Mouse (Mus musculus) olfactory bulb, adult 2 months (tissue): ENCODE results near the gene Tmprss4.

ENCODE experiments used
- CTCF ChIP-seq: fragments of 200-500 bp; IDR thresholded peaks from 2 replicates; pipeline ENCODE4 v1.5.1; 2012; ENCODE audit warnings: low read depth, mild to moderate bottlenecking, low read length, moderate library complexity; ENCODE audit not compliant: insufficient read depth
- POLR2A ChIP-seq: fragments of 200-500 bp; IDR thresholded peaks from 2 replicates; pipeline ENCODE4 v1.6.1; 2012; ENCODE audit warnings: mild to moderate bottlenecking, low read depth, low read length, moderate library complexity; ENCODE audit not compliant: insufficient read depth

DNA sequence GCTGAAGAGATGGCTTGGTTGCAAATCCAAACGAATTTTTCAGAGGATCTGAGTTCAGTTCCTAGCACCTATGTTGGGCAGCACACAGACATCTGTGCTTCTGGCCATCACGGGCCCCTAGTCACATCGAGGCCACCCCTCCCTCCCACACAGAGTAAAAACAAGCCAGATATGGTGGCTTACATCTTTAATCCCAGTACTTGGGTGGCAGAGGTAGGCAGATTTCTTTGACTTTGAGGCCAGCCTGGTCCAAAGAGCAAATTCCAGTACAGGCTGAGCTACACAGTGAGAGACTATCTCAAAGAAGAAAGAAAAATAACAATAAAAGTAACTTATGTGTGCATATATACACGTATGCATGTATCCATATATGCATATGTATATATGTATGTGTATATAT is 2.2 kb upstream of the Tmprss4 start:
- TF ChIP-seq POLR2A: no peak
- TF ChIP-seq CTCF: no peak
